Mouse (Mus musculus) G1E (cell line): ENCODE results near the gene Fermt2.

Experiments used
- CTCF ChIP-seq: IDR thresholded peaks from 2 replicates; pipeline ENCODE4 v1.5.1; 2012; ENCODE audit warnings: low read depth, low read length, inconsistent platforms, mixed read lengths
- GATA1 ChIP-seq: IDR thresholded peaks from 2 replicates; pipeline ENCODE4 v1.6.1; 2012; ENCODE audit warnings: borderline replicate concordance, low read length, inconsistent platforms, mixed read lengths
- POLR2AphosphoS5 ChIP-seq: IDR thresholded peaks from 2 replicates; pipeline ENCODE4 v1.6.1; 2012; ENCODE audit warnings: low read depth, low read length, inconsistent platforms; ENCODE audit not compliant: insufficient replicate concordance
- TAL1 ChIP-seq: conservative IDR thresholded peaks from 2 replicates; pipeline ENCODE4 v1.6.1; 2012; ENCODE audit warnings: low read depth, low read length, inconsistent platforms, mixed read lengths

- TF ChIP-seq CTCF (no peak), POLR2AphosphoS5 (no peak), TAL1 (no peak), GATA1 (no peak)
Observed at GRCm38 (mm10) chr14:45515771-45516170, 14.1 kb downstream of the Fermt2 start.
